Mouse (Mus musculus) heart, adult 2 months (tissue): ENCODE results near the gene Chst8. TPM values are rescaled to one million over a fixed set of nuclear protein-coding genes. Genes with fewer than 3 reads are reported as not detected.

Experiments
- DNase-seq, 2 experiments: peaks; one replicate each; pipeline ENCODE4 v3.0.0; 2021
- H3K27ac ChIP-seq: fragments of 200-600 bp; 2 replicates; pipeline ENCODE4 v1.8.1; 2022
- H3K27me3 ChIP-seq: fragments of 200-500 bp; 2 replicates; pipeline ENCODE4 v1.6.1; 2012; ENCODE audit warnings: mild to moderate bottlenecking, low read length, inconsistent platforms, mixed read lengths; ENCODE audit not compliant: control insufficient read depth, insufficient read depth
- H3K36me3 ChIP-seq: fragments of 200-500 bp; 2 replicates; pipeline ENCODE4 v1.6.1; 2012; ENCODE audit warnings: low read length, inconsistent platforms; ENCODE audit not compliant: control insufficient read depth, insufficient read depth
- H3K4me1 ChIP-seq: fragments of 200-500 bp; 2 replicates; pipeline ENCODE4 v1.6.1; 2011; ENCODE audit warnings: low read length; ENCODE audit not compliant: control insufficient read depth, insufficient read depth
- H3K4me3 ChIP-seq: fragments of 200-600 bp; 2 replicates; pipeline ENCODE4 v1.8.1; 2022
- H3K79me2 ChIP-seq: fragments of 200-500 bp; replicated peaks from 2 replicates; pipeline ENCODE4 v1.6.1; 2012; ENCODE audit warnings: mild to moderate bottlenecking, inconsistent platforms, low read length, moderate library complexity, mixed read lengths; ENCODE audit not compliant: control insufficient read depth, insufficient read depth
- H3K9ac ChIP-seq: fragments of 200-500 bp; 2 replicates; pipeline ENCODE4 v1.6.1; 2012; ENCODE audit warnings: low read depth, mild to moderate bottlenecking, control low read depth, inconsistent platforms, low read length, mixed read lengths
- CTCF ChIP-seq: fragments of 200-600 bp; IDR thresholded peaks from 2 replicates; pipeline ENCODE4 v1.8.1; 2022; ENCODE audit warnings: antibody characterized with exemption, mild to moderate bottlenecking, moderate library complexity
- EP300 ChIP-seq: fragments of 200-500 bp; IDR thresholded peaks from 2 replicates; pipeline ENCODE4 v1.6.1; 2011; ENCODE audit warnings: low read depth, low read length, control low read depth; ENCODE audit not compliant: insufficient read depth
- POLR2A ChIP-seq: fragments of 200-500 bp; IDR thresholded peaks from 2 replicates; pipeline ENCODE4 v1.6.1; 2011; ENCODE audit warnings: mild to moderate bottlenecking, low read depth, low read length, control low read depth; ENCODE audit not compliant: insufficient read depth
- WGBS: fragments of 180-500 bp; shearing (Covaris S2); methylation state at CpG from one replicate; pipeline ENCODE4 v1.1.7; 2018; 5-methylcytosine and 5-hydroxymethylcytosine counted together
- intact Hi-C: fragments of 180-260 bp; cut with DNase I; formaldehyde crosslinking; loops from one replicate; pipeline ENCODE4 v1.15.1; 2025
- polyA plus RNA-seq: library from polyadenylated mRNA; depleted of rRNA; stranded (reverse); fragments of >200 nt; gene quantifications from 2 replicates; pipeline ENCODE4 v1.2.3, GENCODE M21; 2012; rRNA removed
- total RNA-seq, 2 experiments: library from RNA; stranded (reverse); gene quantifications; 2 replicates each; pipeline ENCODE4 v1.2.3; 2021

The Chst8 gene
- total and polyA plus RNA-seq, 3 experiments = 0.39 to 0.41 TPM; not detected in 1

GRCm38 (mm10) chr7:34630211-34631085, 182.1 kb downstream of the Chst8 start:
- TF ChIP-seq CTCF (peak; percentile 54), POLR2A (no peak), EP300 (no peak)
- 2% methylated on average over 34 of the region's 34 CpGs for WGBS
- peak overlapping the region; percentile 41 for H3K27ac ChIP-seq
- no peaks in the 10 kb centered on the region; the same call in 1 of the 2 replicates for H3K27me3 ChIP-seq
- peak; percentile 77 to 82 for DNase-seq
- no peaks in the 10 kb centered on the region for H3K36me3 ChIP-seq
- H3K4me1 ChIP-seq = no peaks in the 10 kb centered on the region; the same call in 1 of the 2 replicates
- H3K79me2 ChIP-seq = no peaks in the 10 kb centered on the region
- peak overlapping the region; percentile 16 for H3K9ac ChIP-seq
- intact Hi-C loops = loop anchor here (1.0 kb wide), 1 partner anchor 25 kb away; no protein-coding TSS in a partner anchor
- peak overlapping the region; percentile 2 for H3K4me3 ChIP-seq

GRCm38 (mm10) chr7:34629702-34630210, 182.8 kb downstream of the Chst8 start:
- Histone ChIP-seq H3K27me3 (no peaks in the 10 kb centered on the region; the same call in 1 of the 2 replicates), H3K27ac (peak overlapping the region; percentile 28; the same call in 1 of the 2 replicates), H3K4me3 (no peak overlapping the region), H3K9ac (no peak overlapping the region), H3K79me2 (no peaks in the 10 kb centered on the region), H3K36me3 (no peaks in the 10 kb centered on the region), H3K4me1 (no peaks in the 10 kb centered on the region; the same call in 1 of the 2 replicates)
- 56% methylated on average over 8 of the region's 8 CpGs for WGBS
- peak; percentile 12 to 31 for DNase-seq
- TF ChIP-seq CTCF (no peak), EP300 (no peak), POLR2A (no peak)
- intact Hi-C loops = loop anchor here (1.0 kb wide), 1 partner anchor 26 kb away; no protein-coding TSS in a partner anchor

Other genes with a start within 250 kb of the Chst8 start
- 1 to 10 TPM; 3.6 to 3.8 TPM for gene Kctd15, start 156.0 kb downstream of the Chst8 start, total RNA-seq
- 4.1 and 5.7 TPM in 2 replicates for gene Kctd15, start 156.0 kb downstream of the Chst8 start, polyA plus RNA-seq
- 10 to 100 TPM; 24.6 to 26.6 TPM for gene Pepd, start 99.7 kb upstream of the Chst8 start, total RNA-seq
- 38.9 and 43.0 TPM in 2 replicates for gene Pepd, start 99.7 kb upstream of the Chst8 start, polyA plus RNA-seq
- gene Cebpg, start 243.9 kb upstream of the Chst8 start, total RNA-seq = 10 to 100 TPM; 21.9 to 26.1 TPM
- gene Cebpg, start 243.9 kb upstream of the Chst8 start, polyA plus RNA-seq = 6.0 and 8.1 TPM in 2 replicates